Mouse (Mus musculus) G1E (cell line): ENCODE measurements around the gene Epha3. TPM values are rescaled to one million over a fixed set of nuclear protein-coding genes. Genes with fewer than 3 reads are reported as not detected.

Source experiments
- ATAC-seq: 2 replicates; pipeline ENCODE4 v1.8.0; 2016; ENCODE audit warnings: mild to moderate bottlenecking; ENCODE audit not compliant: insufficient number of reproducible peaks, poor library complexity, low FRiP score, severe bottlenecking; ENCODE audit errors: extremely low read depth
- DNase-seq: peaks from one replicate; pipeline ENCODE4 v3.0.0; 2012; ENCODE audit warnings: low spot score
- H3K27me3 ChIP-seq: 2 replicates; pipeline ENCODE4 v1.6.1; 2012; ENCODE audit warnings: mild to moderate bottlenecking, low read length, inconsistent platforms; ENCODE audit not compliant: insufficient read depth
- H3K36me3 ChIP-seq: replicated peaks from 2 replicates; pipeline ENCODE3; 2012; ENCODE audit warnings: mild to moderate bottlenecking, inconsistent platforms
- H3K4me1 ChIP-seq: 2 replicates; pipeline ENCODE4 v1.6.1; 2012; ENCODE audit warnings: low read depth, low read length, inconsistent platforms, mixed read lengths; ENCODE audit not compliant: insufficient read depth
- H3K4me3 ChIP-seq: 2 replicates; pipeline ENCODE4 v1.5.1; 2012; ENCODE audit warnings: low read depth, mild to moderate bottlenecking, inconsistent platforms, low read length, moderate library complexity, mixed read lengths
- H3K9me3 ChIP-seq: replicated peaks from 2 replicates; pipeline ENCODE4 v1.6.1; 2012; ENCODE audit warnings: inconsistent platforms
- CTCF ChIP-seq: IDR thresholded peaks from 2 replicates; pipeline ENCODE4 v1.5.1; 2012; ENCODE audit warnings: low read depth, low read length, inconsistent platforms, mixed read lengths
- GATA1 ChIP-seq: IDR thresholded peaks from 2 replicates; pipeline ENCODE4 v1.6.1; 2012; ENCODE audit warnings: borderline replicate concordance, low read length, inconsistent platforms, mixed read lengths
- GATA2 ChIP-seq: IDR thresholded peaks from 2 replicates; pipeline ENCODE4 v1.6.1; 2012; ENCODE audit warnings: low read depth, low read length, inconsistent platforms, borderline replicate concordance
- POLR2AphosphoS5 ChIP-seq: IDR thresholded peaks from 2 replicates; pipeline ENCODE4 v1.6.1; 2012; ENCODE audit warnings: low read depth, low read length, inconsistent platforms; ENCODE audit not compliant: insufficient replicate concordance
- TAL1 ChIP-seq: conservative IDR thresholded peaks from 2 replicates; pipeline ENCODE4 v1.6.1; 2012; ENCODE audit warnings: low read depth, low read length, inconsistent platforms, mixed read lengths
- polyA plus RNA-seq: library from polyadenylated mRNA; stranded (reverse); fragments of >175 nt; gene quantifications from 2 replicates; pipeline ENCODE4 v1.2.3, GENCODE M21; 2012
- total RNA-seq, 2 experiments: library from RNA; stranded (forward) in 1 of 2; stranded (reverse) in 1 of 2; fragments of 200-1000 nt in 1 of 2; fragments of >200 nt in 1 of 2; fragmentation: Nextera tagmentation in 1 of 2; gene quantifications; 2 replicates each; pipeline ENCODE4 v1.2.3; 2014 to 2017

Gene Epha3
- total and polyA plus RNA-seq, 3 experiments = 0.05 TPM; not detected in 2

GRCm38 (mm10) chr16:63506437-63506836 is 357.5 kb downstream of the Epha3 start:
- H3K4me3 ChIP-seq = no peak overlapping the region
- no peak for ATAC-seq
- H3K9me3 ChIP-seq = 0 out of 2 replicates have a peak, but pooled peaks cover 2% of the 10 kb centered on the region
- H3K36me3 ChIP-seq = no peaks in the 10 kb centered on the region
- no peaks in the 10 kb centered on the region for H3K27me3 ChIP-seq
- DNase-seq = no peak
- no peak for TF ChIP-seq TAL1
- no peak for TF ChIP-seq CTCF
- TF ChIP-seq GATA2 = no peak
- TF ChIP-seq POLR2AphosphoS5 = no peak
- TF ChIP-seq GATA1 = no peak
- no peaks in the 10 kb centered on the region for H3K4me1 ChIP-seq

DNA sequence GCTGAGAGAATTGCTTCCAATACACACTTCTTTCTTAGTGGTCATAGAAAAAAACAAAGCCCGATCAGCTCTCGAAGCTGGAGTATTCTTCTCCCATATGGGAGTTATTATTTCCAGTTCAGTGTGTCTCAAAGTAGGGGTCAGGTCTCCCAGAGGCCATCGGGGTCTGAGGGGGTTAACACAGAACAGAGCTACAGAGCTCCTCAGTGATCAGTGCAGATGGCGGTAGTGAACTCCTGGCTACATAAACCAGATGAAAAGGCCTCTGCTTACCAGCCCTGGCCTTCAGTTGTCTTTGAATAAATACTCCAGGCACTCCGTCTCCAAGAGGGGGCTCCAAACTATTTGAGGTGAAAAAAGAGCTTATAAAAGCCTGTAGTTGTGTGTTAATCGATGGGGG is 362.5 kb downstream of the Epha3 start:
- H3K36me3 ChIP-seq = no peaks in the 10 kb centered on the region
- TF ChIP-seq CTCF (no peak), TAL1 (no peak), GATA1 (no peak), POLR2AphosphoS5 (no peak), GATA2 (no peak)
- DNase-seq (no peak), ATAC-seq (no peak)
- no peak overlapping the region for H3K4me3 ChIP-seq
- no peaks in the 10 kb centered on the region for H3K4me1 ChIP-seq
- H3K9me3 ChIP-seq = no peaks in the 10 kb centered on the region; the same call in 1 of the 2 replicates
- H3K27me3 ChIP-seq = no peaks in the 10 kb centered on the region

- TF ChIP-seq TAL1 (no peak), CTCF (no peak), GATA1 (no peak), POLR2AphosphoS5 (no peak), GATA2 (no peak)
- Histone ChIP-seq H3K36me3 (no peaks in the 10 kb centered on the region), H3K9me3 (no peaks in the 10 kb centered on the region; the same call in 1 of the 2 replicates), H3K4me3 (no peak overlapping the region), H3K4me1 (no peaks in the 10 kb centered on the region), H3K27me3 (no peaks in the 10 kb centered on the region)
- no peak for ATAC-seq
- no peak for DNase-seq
Measured at GRCm38 (mm10) chr16:63500975-63501393, 363.0 kb downstream of the Epha3 start.
